Mouse (Mus musculus) heart, postnatal 36 days (tissue): ENCODE data around the gene AI182371. TPM values are rescaled to one million over a fixed set of nuclear protein-coding genes. Genes with fewer than 3 reads are reported as not detected.

ENCODE experiments used
- DNase-seq, 2 experiments: peaks; one replicate each; pipeline ENCODE4 v3.0.0; 2021 to 2022
- intact Hi-C: fragments of 180-260 bp; cut with DNase I; formaldehyde crosslinking; loops from one replicate; pipeline ENCODE4 v1.15.1; 2025
- total RNA-seq, 2 experiments: library from RNA; stranded (reverse); gene quantifications; 2 replicates each; pipeline ENCODE4 v1.2.3; 2021

Gene AI182371
- total RNA-seq: under 1 TPM in 1 of 2 experiments, not detected in 1; 0.27 TPM

GRCm38 (mm10) chr2:35101443-35101842, at the start of gene AI182371:
Gene AI182371, minus strand, starts transcription at chr2:35101543.
- DNase-seq: no peak
- intact Hi-C loops: no loop called here

GRCm38 (mm10) chr2:35148806-35149205, 47.5 kb upstream of the AI182371 start:
- no peak for DNase-seq
- intact Hi-C loops: no loop called here

- no peak for DNase-seq
- intact Hi-C loops: no loop called here
Measured at GRCm38 (mm10) chr2:35141673-35142072, 40.3 kb upstream of the AI182371 start.

GRCm38 (mm10) chr2:35138576-35138975, 37.2 kb upstream of the AI182371 start:
- no peak for DNase-seq
- intact Hi-C loops: no loop called here

GRCm38 (mm10) chr2:35133891-35134290, 32.5 kb upstream of the AI182371 start:
- DNase-seq: no peak
- intact Hi-C loops: loop anchor here (2.0 kb wide), 1 partner anchor 25 kb away; the partner anchor contains the start of gene Cntrl

- DNase-seq: no peak
- intact Hi-C loops: loop anchor here (2.0 kb wide), 1 partner anchor 24 kb away; the partner anchor contains the start of gene Cntrl
Measured at GRCm38 (mm10) chr2:35132662-35133055, 31.3 kb upstream of the AI182371 start.

GRCm38 (mm10) chr2:35131991-35132661, 30.8 kb upstream of the AI182371 start:
- peak; percentile 98 to 99 for DNase-seq
- intact Hi-C loops: loop anchor here (2.0 kb wide), 1 partner anchor 23 kb away; the partner anchor contains the start of gene Cntrl

GRCm38 (mm10) chr2:35131491-35131890, 30.1 kb upstream of the AI182371 start:
- DNase-seq: no peak
- intact Hi-C loops: no loop called here

- intact Hi-C loops: no loop called here
- no peak for DNase-seq
Measured at GRCm38 (mm10) chr2:35124716-35125115, 23.4 kb upstream of the AI182371 start.

- DNase-seq: no peak
- intact Hi-C loops: no loop called here
Measured at GRCm38 (mm10) chr2:35110521-35110920, 9.2 kb upstream of the AI182371 start.

GRCm38 (mm10) chr2:35109924-35110304, 8.6 kb upstream of the AI182371 start:
- intact Hi-C loops: loop anchor here (2.0 to 5.0 kb wide), 6 partner anchors 23 to 438 kb away; partner anchors contain the start of genes Cutal and Psmd5
- no peak for DNase-seq

- peak; percentile 97 to 99 for DNase-seq
- intact Hi-C loops: loop anchor here (2.0 to 5.0 kb wide), 6 partner anchors 23 to 437 kb away; partner anchors contain the start of genes Cutal and Psmd5
Measured at GRCm38 (mm10) chr2:35109141-35109923, 8.0 kb upstream of the AI182371 start, which contains the start of gene Cntrl. Gene Cntrl, plus strand, starts transcription at chr2:35109492.

GRCm38 (mm10) chr2:35108712-35109111, 7.4 kb upstream of the AI182371 start:
- DNase-seq: peak in 1 of 2 experiments; percentile 20
- intact Hi-C loops: loop anchor here (2.0 to 5.0 kb wide), 6 partner anchors 24 to 436 kb away; partner anchors contain the start of genes Cutal and Psmd5

GRCm38 (mm10) chr2:35107984-35108635, 6.8 kb upstream of the AI182371 start:
- intact Hi-C loops: loop anchor here (2.0 to 5.0 kb wide), 6 partner anchors 25 to 436 kb away; partner anchors contain the start of genes Cutal and Psmd5

GRCm38 (mm10) chr2:35104843-35105242, 3.5 kb upstream of the AI182371 start:
- DNase-seq: no peak
- intact Hi-C loops: loop anchor here (5.0 kb wide), 5 partner anchors 58 to 433 kb away; partner anchors contain the start of genes Cutal and Psmd5

More at GRCm38 (mm10) chr2:35107984-35108635, 6.8 kb upstream of the AI182371 start:
- DNase-seq: peak in 1 of 2 experiments; percentile 5

GRCm38 (mm10) chr2:35103558-35103957, 2.2 kb upstream of the AI182371 start:
- intact Hi-C loops: no loop called here
- no peak for DNase-seq

- intact Hi-C loops: no loop called here
- DNase-seq: no peak
Measured at GRCm38 (mm10) chr2:35102777-35103176, 1.4 kb upstream of the AI182371 start.

- intact Hi-C loops: no loop called here
Measured at GRCm38 (mm10) chr2:35100529-35100928, 814 bp downstream of the AI182371 start.

GRCm38 (mm10) chr2:35087418-35087817, 13.9 kb downstream of the AI182371 start:
- no peak for DNase-seq
- intact Hi-C loops: no loop called here

More at GRCm38 (mm10) chr2:35100529-35100928, 814 bp downstream of the AI182371 start:
- no peak for DNase-seq

- DNase-seq: no peak
- intact Hi-C loops: no loop called here
Measured at GRCm38 (mm10) chr2:35079166-35079565, 22.2 kb downstream of the AI182371 start.
